Mouse (Mus musculus) T-helper 17 cell (primary cell): ENCODE measurements around the gene Tmem37.

Experiments used
- in situ Hi-C, 2 experiments: fragments of 300-600 bp; cut with MboI, MseI; formaldehyde crosslinking; loops; 1 replicate in 1 of 2; 2 replicates in 1 of 2; pipeline ENCODE4 v1.15.1; 2025; ENCODE audit warnings: high pct_unique_total_duplicates in 2 of 2

The Tmem37 gene

DNA sequence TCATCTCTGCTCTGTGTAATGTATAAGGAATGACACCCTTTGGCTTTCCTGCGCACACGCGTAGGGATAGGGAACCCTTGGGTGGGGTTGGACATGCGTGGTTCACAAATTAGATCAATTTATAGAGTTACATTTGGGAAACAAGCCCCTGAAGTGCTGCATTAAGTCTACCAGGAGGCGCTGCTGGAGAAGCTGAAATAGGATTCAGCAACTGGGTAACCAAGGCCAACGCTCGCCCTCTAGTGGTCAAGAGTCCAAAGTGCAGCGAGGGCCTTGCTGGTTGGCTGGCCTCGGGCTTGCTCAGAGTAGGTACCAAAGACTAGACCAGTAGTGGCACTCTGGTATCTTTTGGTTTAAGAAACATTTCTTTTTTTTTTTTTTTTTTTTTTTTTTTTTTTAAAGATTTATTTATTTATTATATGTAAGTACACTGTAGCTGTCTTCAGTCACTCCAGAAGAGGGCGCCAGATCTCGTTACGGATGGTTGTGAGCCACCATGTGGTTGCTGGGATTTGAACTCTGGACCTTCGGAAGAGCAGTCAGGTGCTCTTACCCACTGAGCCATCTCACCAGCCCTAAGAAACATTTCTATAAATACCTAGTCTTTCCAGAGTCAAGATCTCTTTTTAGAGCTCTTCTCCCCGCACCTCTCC lies 19.7 kb upstream of the Tmem37 start:
- in situ Hi-C loops = loop anchor here in 1 of 2 experiments (5.0 kb wide), 1 partner anchor 71 kb away; no protein-coding TSS in a partner anchor

GRCm38 (mm10) chr1:120090880-120091570 lies 17.2 kb upstream of the Tmem37 start:
- in situ Hi-C loops = loop anchor here in 1 of 2 experiments (5.0 kb wide), 1 partner anchor 69 kb away; no protein-coding TSS in a partner anchor

GRCm38 (mm10) chr1:120089180-120089579 lies 15.3 kb upstream of the Tmem37 start:
- in situ Hi-C loops = no loop called here

DNA sequence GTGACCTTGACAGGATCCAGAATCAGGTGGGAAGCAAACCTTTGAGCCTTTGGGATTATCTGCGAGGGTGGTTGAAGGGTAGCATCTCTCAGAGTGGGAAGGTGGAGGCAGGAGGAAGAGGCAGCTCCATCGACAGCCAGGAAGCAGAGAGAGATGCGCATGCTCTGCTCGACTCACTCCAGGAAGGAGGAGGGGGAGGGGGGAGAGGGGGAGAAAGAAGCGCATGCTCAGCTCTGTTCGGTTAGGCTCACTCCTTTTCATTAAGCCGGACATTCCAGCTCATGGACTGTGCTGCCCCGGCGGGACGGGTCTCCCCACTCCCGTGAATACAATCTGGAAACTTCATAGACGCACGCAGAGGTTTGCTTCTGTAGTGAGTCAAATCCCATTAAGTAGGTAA lies 12.8 kb upstream of the Tmem37 start:
- in situ Hi-C loops = no loop called here

DNA sequence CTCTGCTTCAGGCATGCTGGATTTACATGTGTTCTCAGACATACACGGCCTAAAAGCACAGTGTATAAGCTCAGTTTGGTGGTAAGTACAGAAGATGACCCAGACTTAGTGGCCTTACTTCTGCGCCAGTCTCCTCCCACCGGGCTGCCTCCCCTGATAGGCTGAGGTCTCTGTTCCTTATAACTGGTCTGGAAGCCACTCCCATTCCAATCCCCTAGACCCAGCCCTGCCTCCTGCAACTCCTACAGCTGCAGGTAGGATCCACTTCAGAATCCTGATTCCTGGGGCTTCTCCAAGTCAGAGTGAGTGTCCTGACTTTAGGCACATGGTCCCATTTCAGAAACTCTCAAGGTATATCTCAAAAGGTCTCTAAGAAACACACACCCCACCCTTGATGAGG lies 11.8 kb upstream of the Tmem37 start:
- in situ Hi-C loops = no loop called here

DNA sequence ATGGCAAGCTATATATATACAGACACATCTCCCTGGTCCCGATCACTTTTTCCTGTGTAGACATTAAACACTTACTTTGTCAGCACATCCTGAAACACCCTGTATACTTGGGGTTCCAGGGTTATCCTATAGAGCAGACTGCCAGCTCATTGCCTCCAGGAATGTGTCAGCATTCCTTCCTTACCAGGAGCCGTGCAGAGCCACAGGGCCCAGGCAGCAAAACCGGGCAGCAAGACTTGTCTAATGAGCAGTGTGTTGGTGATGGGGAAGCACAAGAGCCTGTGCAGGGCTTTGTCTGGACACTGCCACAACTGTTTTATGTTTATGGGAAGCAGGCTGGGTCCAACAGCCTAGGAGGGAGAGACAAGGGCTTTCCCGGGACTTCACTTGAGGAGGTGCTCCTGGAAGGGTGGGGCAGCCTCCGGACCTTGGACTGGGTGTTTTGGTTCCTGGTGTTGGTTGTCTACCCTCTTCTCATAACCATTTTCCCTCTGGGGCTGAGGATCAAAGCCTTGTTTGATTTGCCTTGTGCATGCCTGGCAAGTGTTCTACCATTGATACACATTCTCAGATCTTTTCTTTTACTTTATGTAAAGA lies 10.1 kb upstream of the Tmem37 start:
- in situ Hi-C loops = no loop called here

DNA sequence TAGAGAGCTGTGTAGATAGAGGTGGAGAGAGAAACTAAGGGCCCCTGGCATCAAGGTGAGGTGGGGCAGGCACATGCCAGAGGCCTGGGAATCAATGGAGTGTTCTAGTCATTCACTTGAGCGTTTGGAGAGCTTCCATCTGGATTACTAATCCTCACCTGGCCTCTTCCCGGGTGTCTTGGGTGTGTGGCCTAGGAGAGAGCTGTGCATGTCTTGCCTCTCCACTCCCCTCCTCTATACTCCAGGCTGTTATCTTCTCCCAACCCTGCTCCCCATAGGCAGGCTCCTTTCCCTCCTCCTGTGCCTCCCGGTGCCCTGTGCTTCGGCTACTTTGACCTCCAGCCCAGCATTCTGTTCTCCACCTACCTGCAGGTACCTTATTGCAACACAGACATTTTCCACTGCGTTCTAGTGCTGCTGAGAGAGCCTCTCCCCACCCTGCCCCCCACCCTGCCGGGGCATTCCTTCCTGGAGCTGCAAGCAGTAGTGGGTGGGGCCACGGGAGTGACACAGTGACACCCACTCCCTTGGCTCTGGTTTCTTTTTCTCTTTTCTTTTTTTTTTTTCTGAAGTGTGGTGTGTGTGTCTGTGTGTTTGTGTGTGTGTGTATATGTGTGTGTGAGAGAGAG lies 9.2 kb upstream of the Tmem37 start:
- in situ Hi-C loops = no loop called here

DNA sequence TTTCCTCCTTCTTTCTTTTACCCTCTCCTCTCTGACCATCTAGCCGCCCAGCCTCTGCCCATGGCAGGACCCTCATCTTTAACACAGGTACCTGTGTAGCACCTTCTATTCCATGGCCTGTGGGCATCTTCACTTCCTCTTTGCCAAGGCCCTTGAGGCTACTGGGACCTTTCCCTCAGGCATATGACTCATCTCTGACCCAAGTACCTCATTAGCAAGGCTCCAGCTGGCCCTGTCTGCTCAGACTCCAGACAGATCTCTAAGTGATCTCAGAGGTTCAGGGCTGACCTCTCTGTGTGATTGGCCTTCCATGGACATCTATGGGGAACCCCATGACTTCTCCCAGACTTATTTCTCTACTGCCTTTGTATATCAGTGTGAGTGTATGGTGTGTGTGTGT lies 6.8 kb upstream of the Tmem37 start:
- in situ Hi-C loops = no loop called here

DNA sequence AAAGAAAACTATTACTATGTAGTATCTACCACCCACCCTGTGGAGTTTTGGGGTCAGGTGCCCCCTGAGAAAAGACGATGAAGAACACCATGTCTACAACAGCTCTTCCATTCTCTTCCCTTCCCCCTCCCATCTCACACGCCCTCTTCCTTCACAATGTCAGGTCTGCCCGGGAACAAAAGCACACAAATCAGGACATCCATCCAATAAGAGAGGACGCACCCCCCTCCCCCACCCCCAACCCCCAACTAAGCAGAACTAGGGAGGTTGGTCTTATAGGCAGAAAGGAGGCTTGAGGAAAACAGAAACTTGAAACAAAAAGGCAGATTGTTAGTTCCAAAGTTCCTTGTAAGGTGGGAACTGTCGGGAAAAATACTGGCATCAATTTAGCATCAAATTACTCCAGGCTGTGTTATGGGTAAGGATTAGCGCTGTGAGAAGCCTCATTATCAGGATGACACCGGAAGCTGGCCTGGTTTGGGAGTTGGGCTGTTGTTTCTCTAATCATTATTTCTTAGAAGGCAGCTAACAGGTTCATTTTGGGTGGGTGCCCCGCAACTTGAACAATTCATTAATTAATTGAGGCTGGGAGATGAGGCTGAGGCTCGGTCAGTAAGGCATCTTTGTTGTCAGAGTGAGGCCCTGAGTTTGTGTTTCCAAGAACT lies 4.0 kb upstream of the Tmem37 start:
- in situ Hi-C loops = no loop called here

GRCm38 (mm10) chr1:120075507-120075906 lies 1.6 kb upstream of the Tmem37 start:
- in situ Hi-C loops = no loop called here

DNA sequence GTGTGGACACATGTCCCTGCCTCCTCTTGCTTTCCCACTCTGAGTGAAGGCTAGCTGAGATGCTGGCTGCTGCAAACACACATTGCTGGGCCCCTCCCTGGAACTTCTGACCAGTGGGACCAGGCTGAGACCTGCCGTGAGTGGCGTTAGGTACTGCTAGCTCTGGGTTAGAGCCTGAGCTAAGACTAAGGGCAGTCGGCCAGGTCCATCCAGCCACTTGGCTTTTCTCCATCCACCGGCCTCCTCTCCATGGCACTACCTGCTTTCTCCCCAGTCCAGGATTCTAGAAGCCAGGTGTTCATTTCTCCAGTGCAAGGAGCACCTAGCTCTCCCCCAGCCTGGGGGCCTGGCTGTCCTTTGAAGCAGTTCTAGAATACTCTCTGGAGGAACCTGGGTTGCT lies 1.1 kb upstream of the Tmem37 start:
- in situ Hi-C loops = no loop called here

- in situ Hi-C loops = no loop called here
Measured at GRCm38 (mm10) chr1:120074307-120074702, 431 bp upstream of the Tmem37 start.

DNA sequence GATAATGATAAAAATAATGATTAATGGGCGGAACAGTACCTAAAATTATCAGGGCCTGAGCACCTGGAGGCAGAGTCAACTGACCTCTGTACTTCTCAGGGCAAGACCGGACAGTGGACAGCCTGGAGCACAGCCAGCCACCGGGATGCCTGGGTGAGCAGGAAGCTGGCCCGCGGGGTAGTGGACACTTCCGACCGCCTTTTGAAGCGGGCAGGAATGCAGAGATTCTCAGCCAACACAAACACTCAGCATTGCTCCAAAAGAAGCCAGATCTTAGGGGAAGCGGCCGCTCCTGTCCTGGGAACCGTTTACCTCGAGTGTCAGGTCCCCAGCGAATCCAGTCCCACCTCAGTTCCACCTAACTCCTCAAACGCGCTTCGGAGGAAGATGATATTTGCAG lies 974 bp downstream of the Tmem37 start:
- in situ Hi-C loops = no loop called here

DNA sequence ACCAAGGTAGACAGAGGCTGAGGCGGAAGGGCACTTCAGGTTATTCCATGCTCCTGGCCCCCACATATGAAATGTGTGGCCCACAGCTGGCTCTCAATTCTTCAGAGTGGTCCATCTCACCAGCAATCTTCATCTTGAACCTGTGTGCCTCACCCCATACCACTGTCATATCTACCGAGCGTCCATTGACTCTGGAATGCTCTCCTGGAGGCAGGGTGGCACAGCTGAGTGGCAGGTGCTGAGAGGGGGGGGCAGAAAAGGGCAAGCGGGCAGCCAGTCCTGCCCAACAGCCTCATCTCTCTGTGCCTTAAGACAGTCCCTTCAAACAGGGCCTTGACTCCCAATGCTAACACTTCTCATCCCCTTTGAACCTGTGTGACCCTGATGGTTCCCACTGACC lies 2.7 kb downstream of the Tmem37 start:
- in situ Hi-C loops = no loop called here

GRCm38 (mm10) chr1:120070168-120070567 lies 3.7 kb downstream of the Tmem37 start:
- in situ Hi-C loops = no loop called here

- in situ Hi-C loops = no loop called here
Measured at GRCm38 (mm10) chr1:120069120-120069519, 4.8 kb downstream of the Tmem37 start.

DNA sequence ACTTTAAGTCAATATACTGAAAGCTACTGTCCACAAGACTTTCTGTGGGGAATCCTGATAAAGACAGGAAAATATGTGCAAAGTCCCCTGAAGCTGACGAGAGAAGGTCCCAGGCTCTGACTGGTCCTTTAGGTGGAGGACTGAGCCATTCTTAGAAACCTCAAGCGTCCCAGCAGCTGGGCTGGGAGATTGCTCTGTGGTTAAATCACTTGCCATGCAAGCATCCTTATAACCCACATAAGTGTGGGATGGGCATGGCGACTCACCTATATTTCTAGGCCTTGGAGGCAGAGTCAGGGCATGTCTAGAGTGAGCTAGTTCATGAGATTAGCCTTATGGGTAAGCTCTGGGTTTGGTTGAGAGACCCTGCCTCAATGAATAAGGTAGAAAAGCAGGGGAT lies 7.2 kb downstream of the Tmem37 start:
- in situ Hi-C loops = no loop called here

GRCm38 (mm10) chr1:120066159-120066558 lies 7.7 kb downstream of the Tmem37 start:
- in situ Hi-C loops = no loop called here

DNA sequence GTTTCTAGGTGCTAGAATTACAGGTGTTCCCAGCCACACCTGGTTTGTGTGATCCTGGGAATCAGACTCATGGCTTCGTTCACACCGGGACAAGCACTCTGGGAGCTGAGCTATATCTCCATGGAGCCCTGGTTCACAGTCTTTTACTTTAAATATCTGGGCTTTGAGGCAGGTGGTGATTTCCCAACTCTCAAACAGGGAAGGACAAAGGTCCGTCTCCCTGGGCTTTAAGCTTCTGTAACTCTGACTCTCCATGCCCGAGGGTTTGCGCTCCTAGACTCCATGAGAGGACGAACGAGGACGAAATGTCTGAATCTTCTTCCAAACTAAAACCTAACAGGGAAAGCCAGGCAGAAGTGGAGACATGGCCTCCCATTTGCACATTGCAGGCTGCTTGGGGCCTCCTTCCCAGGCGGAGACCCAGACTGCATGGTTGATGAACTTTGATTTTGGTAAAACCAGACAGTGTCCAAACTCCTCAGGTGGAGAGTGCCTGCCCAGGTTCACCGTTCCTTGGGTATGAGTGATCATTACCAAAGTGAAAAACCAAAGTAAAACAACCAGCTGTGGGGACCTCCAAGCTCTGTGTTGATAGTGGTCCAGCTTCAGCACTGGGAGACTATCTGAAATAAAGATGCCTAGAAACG lies 9.7 kb downstream of the Tmem37 start:
- in situ Hi-C loops = no loop called here

DNA sequence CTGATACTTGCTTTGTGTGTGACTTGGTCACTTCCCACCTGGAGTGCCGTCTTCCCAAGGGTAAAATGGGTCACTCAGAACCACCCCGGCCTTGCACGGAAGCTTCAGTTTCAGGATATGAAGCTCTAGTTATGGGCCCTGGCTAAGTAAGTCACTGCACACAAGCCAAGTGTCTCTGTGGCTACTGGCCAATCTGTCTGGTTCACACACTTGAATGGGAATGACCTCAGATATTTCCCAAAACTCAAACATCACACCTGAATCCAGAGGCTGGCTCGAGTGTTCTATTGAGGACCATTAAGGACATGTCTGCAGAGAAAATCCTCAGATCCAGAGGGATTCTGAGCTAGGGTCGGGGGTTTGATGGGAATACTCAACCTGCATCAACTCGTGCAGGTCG lies 11.6 kb downstream of the Tmem37 start:
- in situ Hi-C loops = no loop called here

DNA sequence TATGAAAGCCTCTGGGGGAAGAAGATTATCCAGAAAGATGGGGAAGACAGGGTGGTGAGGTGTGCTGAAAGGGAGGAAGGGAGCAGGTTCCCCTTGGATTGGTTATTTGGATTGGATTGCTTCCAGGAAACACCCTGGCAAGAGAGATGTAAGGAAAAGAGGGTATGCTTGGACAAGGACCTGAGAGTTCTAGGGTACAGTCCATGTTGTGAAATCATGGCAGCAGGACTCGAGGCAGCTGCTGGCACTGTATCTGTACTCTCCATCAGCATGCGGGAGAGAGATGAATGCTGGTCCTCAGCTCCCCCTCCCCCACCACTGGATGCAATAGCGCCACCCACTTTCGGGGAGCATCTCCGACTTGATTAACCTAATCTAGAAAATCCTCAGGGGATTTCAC lies 13.2 kb downstream of the Tmem37 start:
- in situ Hi-C loops = no loop called here
